Mouse (Mus musculus): ENCODE data around the gene Timm44. TPM values are rescaled to one million over a fixed set of nuclear protein-coding genes. Genes with fewer than 3 reads are reported as not detected.

Gene Timm44
- polyA plus RNA-seq, 1 experiment, result 45.6 TPM

DNA sequence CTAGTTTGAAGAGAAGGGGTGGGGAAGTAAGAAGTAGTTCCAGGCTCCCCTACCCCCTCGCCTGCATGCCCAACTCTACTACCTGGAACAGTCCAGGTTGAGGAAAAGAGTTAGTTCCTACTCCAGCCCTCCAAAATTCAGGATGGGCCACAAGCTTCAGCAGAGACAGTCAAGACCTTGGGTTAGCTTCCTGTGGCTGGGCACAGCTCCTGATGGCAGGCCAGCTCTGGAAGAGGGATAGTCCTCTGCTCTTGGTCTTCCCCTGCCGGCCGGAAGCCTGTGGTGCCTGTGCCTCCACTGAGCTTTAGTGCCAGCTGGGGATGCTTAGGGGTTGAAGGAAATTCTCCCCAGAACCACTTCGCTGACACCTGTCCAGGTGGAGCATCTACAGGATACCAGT is 49.4 kb downstream of the Timm44 start:
- no peaks in the 10 kb centered on the region for H3K79me2 ChIP-seq (ENCODE audit: control insufficient read depth, insufficient read depth)
- peaks cover 14% of the 10 kb centered on the region for H3K27me3 ChIP-seq (ENCODE audit: control insufficient read depth, insufficient read depth, insufficient read length)
- H3K4me2 ChIP-seq (ENCODE audit: low read depth), result peak overlapping the region; percentile 73
- H3ac ChIP-seq (ENCODE audit: control insufficient read depth, insufficient read length), result no peak overlapping the region
- TF ChIP-seq TCF12 (IDR thresholded peaks at IDR 0.05; ENCODE audit: insufficient read depth, poor library complexity, severe bottlenecking) (no peak), MYOD1 (IDR thresholded peaks at IDR 0.05; ENCODE audit: control insufficient read depth in 1 of 3, insufficient read length in 2 of 3, low read depth in 2 of 3) (no peak), USF1 (IDR thresholded peaks at IDR 0.05; ENCODE audit: low read depth) (no peak), MAX (IDR thresholded peaks at IDR 0.05; ENCODE audit: low read depth) (no peak), POLR2A (IDR thresholded peaks at IDR 0.05; ENCODE audit: insufficient read length, low read depth) (no peak), TCF3 (IDR thresholded peaks at IDR 0.05; ENCODE audit: insufficient read length, low read depth) (no peak), POLR2AphosphoS2 (IDR thresholded peaks at IDR 0.05; ENCODE audit: insufficient read length, low read depth) (no peak), CEBPB (IDR thresholded peaks at IDR 0.05; ENCODE audit: insufficient read depth, poor library complexity, severe bottlenecking) (no peak), E2F4 (IDR thresholded peaks at IDR 0.05; ENCODE audit: insufficient read depth) (no peak), SRF (IDR thresholded peaks at IDR 0.05; ENCODE audit: control insufficient read depth, insufficient read length, low read depth) (no peak), REST (IDR thresholded peaks at IDR 0.05; ENCODE audit: insufficient read depth, insufficient read length) (no peak), MYOG (IDR thresholded peaks at IDR 0.05; ENCODE audit: control insufficient read depth in 1 of 3, insufficient read depth in 1 of 3, insufficient read length in 2 of 3, low read depth in 2 of 3) (no peak)
- H3K4me3 ChIP-seq, result peak overlapping the region; percentile 23
- no peaks in the 10 kb centered on the region for H3K36me3 ChIP-seq (ENCODE audit: control insufficient read depth, insufficient read depth)

DNA sequence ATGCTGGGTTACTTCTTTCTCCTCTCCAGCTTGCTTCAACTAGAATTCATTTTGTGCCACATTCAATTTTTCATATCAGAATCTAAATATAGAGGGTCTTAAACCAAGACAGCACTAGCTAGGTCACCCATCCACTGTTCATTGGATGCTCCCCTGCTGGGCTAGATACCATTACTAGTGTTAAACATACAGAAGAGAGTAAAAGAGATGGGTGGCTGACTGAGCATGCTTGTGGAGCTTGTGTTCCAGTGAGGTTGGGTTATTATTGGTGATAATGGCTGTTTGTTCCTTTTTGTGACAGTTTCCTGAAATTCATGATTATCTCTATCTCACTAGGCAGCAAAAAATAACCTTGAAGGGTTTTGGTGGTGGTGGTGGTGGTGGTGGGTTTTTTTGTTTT is 53.7 kb downstream of the Timm44 start:
- H3K27me3 ChIP-seq (ENCODE audit: control insufficient read depth, insufficient read depth, insufficient read length), result peaks cover 27% of the 10 kb centered on the region
- H3ac ChIP-seq (ENCODE audit: control insufficient read depth, insufficient read length), result no peak overlapping the region
- no peaks in the 10 kb centered on the region for H3K79me2 ChIP-seq (ENCODE audit: control insufficient read depth, insufficient read depth)
- H3K4me3 ChIP-seq, result no peak overlapping the region
- no peak overlapping the region for H3K4me2 ChIP-seq (ENCODE audit: low read depth)
- no peaks in the 10 kb centered on the region for H3K36me3 ChIP-seq (ENCODE audit: control insufficient read depth, insufficient read depth)
- TF ChIP-seq MYOD1 (IDR thresholded peaks at IDR 0.05; ENCODE audit: control insufficient read depth in 1 of 3, insufficient read length in 2 of 3, low read depth in 2 of 3) (no peak), POLR2AphosphoS2 (IDR thresholded peaks at IDR 0.05; ENCODE audit: insufficient read length, low read depth) (no peak), REST (IDR thresholded peaks at IDR 0.05; ENCODE audit: insufficient read depth, insufficient read length) (no peak), USF1 (IDR thresholded peaks at IDR 0.05; ENCODE audit: low read depth) (no peak)

DNA sequence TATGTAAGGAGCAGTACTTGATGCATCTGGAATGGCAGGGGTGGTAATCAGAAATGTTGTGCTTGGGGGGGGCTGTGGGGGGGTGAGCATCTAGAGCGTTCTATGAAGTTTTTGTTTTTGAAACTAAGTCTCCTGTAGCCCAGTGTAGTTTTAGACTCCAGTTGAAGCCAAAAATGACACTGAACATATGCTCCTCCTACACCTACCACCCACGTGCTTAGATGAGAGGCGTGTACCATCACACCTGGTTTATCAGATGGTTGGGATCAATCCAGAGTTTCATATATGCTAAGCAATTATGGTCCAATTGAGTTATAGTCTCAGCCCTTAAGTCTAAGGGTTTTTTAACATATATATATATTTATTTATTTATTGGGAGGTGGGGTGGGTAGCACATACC is 56.1 kb downstream of the Timm44 start:
- no peaks in the 10 kb centered on the region for H3K79me2 ChIP-seq (ENCODE audit: control insufficient read depth, insufficient read depth)
- H3K4me2 ChIP-seq (ENCODE audit: low read depth), result no peak overlapping the region
- H3K36me3 ChIP-seq (ENCODE audit: control insufficient read depth, insufficient read depth), result no peaks in the 10 kb centered on the region
- H3K4me3 ChIP-seq, result no peak overlapping the region
- H3K27me3 ChIP-seq (ENCODE audit: control insufficient read depth, insufficient read depth, insufficient read length), result peaks cover 28% of the 10 kb centered on the region
- no peak overlapping the region for H3ac ChIP-seq (ENCODE audit: control insufficient read depth, insufficient read length)
- TF ChIP-seq POLR2AphosphoS2 (IDR thresholded peaks at IDR 0.05; ENCODE audit: insufficient read length, low read depth) (no peak), USF1 (IDR thresholded peaks at IDR 0.05; ENCODE audit: low read depth) (no peak), POLR2A (IDR thresholded peaks at IDR 0.05; ENCODE audit: insufficient read length, low read depth) (no peak), MYOD1 (IDR thresholded peaks at IDR 0.05; ENCODE audit: control insufficient read depth in 1 of 3, insufficient read length in 2 of 3, low read depth in 2 of 3) (no peak), MYOG (IDR thresholded peaks at IDR 0.05; ENCODE audit: control insufficient read depth in 1 of 3, insufficient read depth in 1 of 3, insufficient read length in 2 of 3, low read depth in 2 of 3) (no peak), CEBPB (IDR thresholded peaks at IDR 0.05; ENCODE audit: insufficient read depth, poor library complexity, severe bottlenecking) (no peak), MAX (IDR thresholded peaks at IDR 0.05; ENCODE audit: low read depth) (no peak), TCF3 (IDR thresholded peaks at IDR 0.05; ENCODE audit: insufficient read length, low read depth) (no peak), E2F4 (IDR thresholded peaks at IDR 0.05; ENCODE audit: insufficient read depth) (no peak), TCF12 (IDR thresholded peaks at IDR 0.05; ENCODE audit: insufficient read depth, poor library complexity, severe bottlenecking) (no peak), REST (IDR thresholded peaks at IDR 0.05; ENCODE audit: insufficient read depth, insufficient read length) (no peak), SRF (IDR thresholded peaks at IDR 0.05; ENCODE audit: control insufficient read depth, insufficient read length, low read depth) (no peak)

DNA sequence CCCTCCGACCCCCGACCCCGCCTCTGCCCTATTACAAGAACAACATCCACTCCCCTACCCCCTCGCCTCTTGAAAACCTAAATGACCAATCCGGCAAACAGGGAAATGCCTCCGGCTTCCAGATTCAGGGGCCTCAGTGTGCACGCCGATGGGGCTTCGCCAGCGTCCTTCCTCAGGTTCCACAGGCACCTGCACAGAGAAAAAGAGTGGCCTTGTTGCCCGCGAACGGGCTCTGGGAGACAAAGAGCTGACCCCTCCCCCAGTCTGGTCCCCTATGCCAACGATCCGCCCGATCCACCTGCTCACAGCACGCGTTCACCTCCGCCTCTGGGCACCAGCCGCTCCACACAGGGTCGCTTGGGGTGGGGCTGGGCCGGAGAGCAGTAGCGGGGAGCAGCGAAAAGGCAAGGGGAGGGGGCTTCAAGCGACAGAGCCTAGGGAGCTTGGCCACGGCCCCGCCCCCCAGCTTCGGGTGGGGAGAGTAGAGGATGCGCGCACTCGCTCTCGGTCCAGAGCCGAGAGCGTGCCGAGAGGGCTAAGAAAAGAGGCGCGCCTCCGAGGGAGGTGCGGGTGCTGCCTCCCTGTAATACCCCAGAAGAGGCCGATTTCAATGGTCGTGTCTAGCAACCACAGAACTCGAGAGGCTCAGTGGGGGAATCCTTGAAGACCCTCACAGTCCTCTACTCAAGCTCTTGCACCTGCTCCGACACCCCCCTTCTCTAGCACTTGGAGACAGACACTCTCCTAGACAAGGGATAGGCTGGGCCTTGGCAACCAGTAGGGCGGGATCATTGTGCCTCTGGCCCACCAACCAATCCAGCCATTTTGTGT is 58.7 kb downstream of the Timm44 start, which contains the start of gene Prr36:
TSS of gene Prr36 (minus strand) at position 669 of the 831 bp plus-strand sequence.
- Histone ChIP-seq H3K27me3 (ENCODE audit: control insufficient read depth, insufficient read depth, insufficient read length) (peaks cover 17% of the 10 kb centered on the region), H3K4me3 (no peak within 1 kb of the TSS), H3K79me2 (ENCODE audit: control insufficient read depth, insufficient read depth) (no peaks in the 10 kb centered on the region), H3ac (ENCODE audit: control insufficient read depth, insufficient read length) (no peak within 1 kb of the TSS), H3K4me2 (ENCODE audit: low read depth) (no peak within 1 kb of the TSS), H3K36me3 (ENCODE audit: control insufficient read depth, insufficient read depth) (no peaks in the 10 kb centered on the region)
- no peak for TF ChIP-seq POLR2A (IDR thresholded peaks at IDR 0.05; ENCODE audit: insufficient read length, low read depth)
- TF ChIP-seq MYOD1 (IDR thresholded peaks at IDR 0.05; ENCODE audit: control insufficient read depth in 1 of 3, insufficient read length in 2 of 3, low read depth in 2 of 3), result no peak
- no peak for TF ChIP-seq POLR2AphosphoS2 (IDR thresholded peaks at IDR 0.05; ENCODE audit: insufficient read length, low read depth)
- TF ChIP-seq MAX (IDR thresholded peaks at IDR 0.05; ENCODE audit: low read depth), result no peak
- TF ChIP-seq REST (IDR thresholded peaks at IDR 0.05; ENCODE audit: insufficient read depth, insufficient read length), result no peak
- no peak for TF ChIP-seq E2F4 (IDR thresholded peaks at IDR 0.05; ENCODE audit: insufficient read depth)
- TF ChIP-seq USF1 (IDR thresholded peaks at IDR 0.05; ENCODE audit: low read depth), result no peak
- TF ChIP-seq MYOG (IDR thresholded peaks at IDR 0.05; ENCODE audit: control insufficient read depth in 1 of 3, insufficient read depth in 1 of 3, insufficient read length in 2 of 3, low read depth in 2 of 3), result no peak
- no peak for TF ChIP-seq CEBPB (IDR thresholded peaks at IDR 0.05; ENCODE audit: insufficient read depth, poor library complexity, severe bottlenecking)
- TF ChIP-seq SRF (IDR thresholded peaks at IDR 0.05; ENCODE audit: control insufficient read depth, insufficient read length, low read depth), result no peak
- TF ChIP-seq TCF3 (IDR thresholded peaks at IDR 0.05; ENCODE audit: insufficient read length, low read depth), result no peak

Measured in myocyte (in vitro differentiated cells).